Mouse (Mus musculus): ENCODE measurements around the gene Fezf2.

DNA sequence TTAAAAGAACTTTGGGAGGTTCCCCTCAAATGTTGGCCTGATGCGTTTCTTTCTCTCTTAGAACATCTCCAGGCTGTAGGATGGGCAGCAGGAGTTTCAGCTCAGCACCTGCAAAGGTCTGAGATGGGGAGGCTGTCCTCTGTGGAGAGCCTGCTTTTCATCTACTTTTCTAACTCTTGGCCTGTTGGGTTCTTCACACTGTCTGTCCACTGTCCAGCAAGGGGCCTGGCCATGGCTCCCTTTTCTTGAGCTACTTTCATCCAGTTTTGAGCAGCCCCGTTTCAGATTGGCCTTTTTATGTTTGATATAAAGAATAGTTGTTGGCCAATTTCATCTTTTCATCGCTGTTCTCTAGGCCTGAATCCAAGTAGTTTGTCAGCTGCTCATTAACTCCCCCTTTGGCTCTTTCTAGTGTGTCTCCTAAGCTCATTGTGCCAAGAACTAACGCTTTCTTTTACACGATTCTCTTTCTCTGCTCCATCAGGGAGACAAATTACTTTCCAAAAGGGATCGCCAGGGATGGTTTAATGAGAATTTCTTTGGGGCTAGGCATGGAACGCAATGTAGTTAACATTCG lies 10.5 kb downstream of the Fezf2 start:
- TF ChIP-seq CTCF (IDR thresholded peaks at IDR 0.05; ENCODE audit: low read depth) (no peak), EP300 (optimal IDR thresholded peaks at IDR 0.05) (no peak)
